Mouse (Mus musculus): ENCODE data around the gene Gm2696.
"Not testable (repeated sequence)": the region's sequence is repeated elsewhere in the genome, so short reads cannot be mapped to it uniquely, and the experiment has no call there.

Gene Gm2696

DNA sequence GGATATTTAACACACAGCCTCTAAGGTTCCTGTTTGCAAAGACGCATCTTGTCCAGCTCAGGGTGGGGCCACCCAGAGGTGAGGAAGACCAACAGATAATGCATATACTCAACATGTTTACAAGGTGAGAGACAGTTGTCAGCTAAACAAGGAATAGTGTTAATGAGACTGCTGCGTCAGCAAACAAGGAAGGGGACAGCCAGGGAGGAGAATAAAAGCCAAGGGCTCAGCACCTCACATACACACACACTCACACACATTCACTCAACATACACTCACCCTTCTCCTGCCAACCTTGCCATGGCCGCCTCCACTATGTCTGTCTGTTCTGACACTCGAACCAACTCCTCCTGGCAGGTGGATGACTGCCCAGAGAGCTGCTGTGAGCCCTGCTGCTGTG lies at the start of gene Gm2696:
Gm2696 (plus strand) TSS at position 301 of the 400 bp plus-strand sequence.
- DNase-seq (ENCODE audit: low read depth, low spot score), result no peak

DNA sequence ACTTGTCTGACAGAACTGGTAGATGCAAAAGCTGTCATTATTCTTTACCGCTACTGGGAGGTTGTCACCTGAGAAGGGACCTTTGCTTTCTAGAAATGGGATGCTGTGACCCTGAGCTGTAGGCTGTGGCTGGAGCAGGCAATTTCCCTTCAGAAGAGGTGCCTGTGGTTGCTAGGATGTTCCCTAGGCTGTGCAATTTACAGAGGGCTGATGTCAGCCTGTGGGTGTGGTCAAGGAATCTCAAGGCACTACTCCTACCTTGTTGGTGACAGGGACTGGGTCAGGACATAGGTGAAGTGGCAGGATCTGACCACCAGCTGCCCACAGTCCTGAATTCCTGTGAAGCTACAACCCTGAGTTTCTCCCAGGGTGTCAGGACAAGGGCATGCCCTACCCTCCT lies 44.8 kb upstream of the Gm2696 start:
- no peak for DNase-seq (ENCODE audit: low read depth, low spot score)

DNA sequence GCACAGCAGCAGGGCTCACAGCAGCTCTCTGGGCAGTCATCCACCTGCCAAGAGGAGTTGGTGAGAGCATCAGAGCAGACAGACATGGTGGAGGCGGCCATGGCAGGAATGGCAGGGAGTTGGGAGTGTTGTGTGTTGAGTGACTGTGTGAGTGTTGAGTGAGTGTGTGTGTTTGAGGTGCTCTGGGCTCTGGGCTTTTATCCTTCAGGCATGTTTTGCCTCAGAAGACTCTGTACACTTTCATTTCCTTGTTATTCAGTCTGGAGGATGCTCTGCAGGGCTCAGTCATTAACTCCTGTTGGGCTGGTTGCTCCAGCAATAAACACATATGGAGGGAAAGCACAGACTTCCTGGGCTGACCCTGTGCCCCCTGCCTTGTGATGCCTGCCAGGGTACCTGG lies 43.3 kb upstream of the Gm2696 start, which contains the start of gene Gm3238:
Gm3238 (minus strand) TSS at position 101 of the 400 bp plus-strand sequence.
- DNase-seq (ENCODE audit: low read depth, low spot score), result not testable (repeated sequence)

DNA sequence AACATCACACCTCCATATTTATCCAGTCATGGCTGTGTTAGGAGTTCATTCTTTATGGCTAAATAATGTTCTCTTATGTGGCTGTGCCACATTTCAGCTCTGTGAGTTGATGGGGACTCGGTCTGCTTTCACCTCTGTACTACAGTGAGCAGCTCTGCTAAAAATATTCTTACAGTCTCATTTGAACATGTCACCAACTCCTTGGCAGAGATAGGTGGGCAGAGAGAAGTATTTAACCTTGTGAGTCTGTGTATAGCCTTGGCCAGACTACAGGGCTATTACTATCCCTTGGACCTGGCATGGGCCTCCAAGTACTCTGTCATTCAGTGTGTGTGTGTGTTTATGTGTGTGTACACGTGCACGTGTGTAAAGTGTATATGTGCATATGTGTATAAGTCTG lies 42.3 kb upstream of the Gm2696 start:
- DNase-seq (ENCODE audit: low read depth, low spot score), result not testable (repeated sequence)

DNA sequence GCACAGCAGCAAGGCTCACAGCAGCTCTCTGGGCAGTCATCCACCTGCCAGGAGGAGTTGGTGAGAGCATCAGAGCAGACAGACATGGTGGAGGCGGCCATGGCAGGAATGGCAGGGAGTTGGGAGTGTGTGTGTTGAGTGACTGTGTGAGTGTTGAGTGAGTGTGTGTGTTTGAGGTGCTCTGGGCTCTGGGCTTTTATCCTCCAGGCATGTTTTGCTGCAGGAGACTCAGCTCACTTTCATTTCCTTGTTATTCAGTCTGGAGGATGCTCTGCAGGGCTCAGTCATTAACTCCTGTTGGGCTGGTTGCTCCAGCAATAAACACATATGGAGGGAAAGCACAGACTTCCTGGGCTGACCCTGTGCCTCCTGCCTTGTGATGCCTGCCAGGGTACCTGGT lies 37.6 kb upstream of the Gm2696 start, which contains the start of gene Gm7138:
Gm7138 (minus strand) TSS at position 101 of the 400 bp plus-strand sequence.
- DNase-seq (ENCODE audit: low read depth, low spot score), result not testable (repeated sequence)

DNA sequence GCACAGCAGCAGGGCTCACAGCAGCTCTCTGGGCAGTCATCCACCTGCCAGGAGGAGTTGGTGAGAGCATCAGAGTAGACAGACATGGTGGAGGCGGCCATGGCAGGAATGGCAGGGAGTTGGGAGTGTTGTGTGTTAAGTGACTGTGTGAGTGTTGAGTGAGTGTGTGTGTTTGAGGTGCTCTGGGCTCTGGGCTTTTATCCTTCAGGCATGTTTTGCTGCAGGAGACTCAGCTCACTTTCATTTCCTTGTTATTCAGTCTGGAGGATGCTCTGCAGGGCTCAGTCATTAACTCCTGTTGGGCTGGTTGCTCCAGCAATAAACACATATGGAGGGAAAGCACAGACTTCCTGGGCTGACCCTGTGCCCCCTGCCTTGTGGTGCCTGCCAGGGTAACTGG lies 32.0 kb upstream of the Gm2696 start, which contains the start of gene Gm3250:
Gm3250 (minus strand) TSS at position 101 of the 400 bp plus-strand sequence.
- DNase-seq (ENCODE audit: low read depth, low spot score), result not testable (repeated sequence)

DNA sequence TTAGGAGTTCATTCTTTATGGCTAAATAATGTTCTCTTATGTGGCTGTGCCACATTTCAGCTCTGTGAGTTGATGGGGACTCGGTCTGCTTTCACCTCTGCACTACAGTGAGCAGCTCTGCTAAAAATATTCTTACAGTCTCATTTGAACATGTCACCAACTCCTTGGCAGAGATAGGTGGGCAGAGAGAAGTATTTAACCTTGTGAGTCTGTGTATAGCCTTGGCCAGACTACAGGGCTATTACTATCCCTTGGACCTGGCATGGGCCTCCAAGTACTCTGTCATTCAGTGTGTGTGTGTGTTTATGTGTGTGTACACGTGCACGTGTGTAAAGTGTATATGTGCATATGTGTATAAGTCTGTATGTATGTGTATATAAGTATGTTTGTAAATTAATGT lies 31.1 kb upstream of the Gm2696 start:
- not testable (repeated sequence) for DNase-seq (ENCODE audit: low read depth, low spot score)

DNA sequence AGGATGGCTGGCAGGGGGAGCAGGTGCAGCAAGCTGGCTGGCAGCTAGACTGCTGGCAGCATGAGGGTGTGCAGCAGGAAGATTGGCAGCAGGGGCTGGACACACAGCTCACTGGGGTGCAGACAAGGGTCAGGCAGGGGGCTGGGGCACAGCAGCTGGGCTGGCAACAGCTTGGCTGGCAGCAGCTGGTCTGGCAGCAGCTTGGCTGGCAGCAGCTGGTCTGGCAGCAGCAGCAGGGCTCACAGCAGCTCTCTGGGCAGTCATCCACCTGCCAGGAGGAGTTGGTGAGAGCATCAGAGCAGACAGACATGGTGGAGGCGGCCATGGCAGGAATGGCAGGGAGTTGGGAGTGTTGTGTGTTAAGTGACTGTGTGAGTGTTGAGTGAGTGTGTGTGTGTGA lies 26.6 kb upstream of the Gm2696 start, which contains the start of gene Gm7137:
Gm7137 (minus strand) TSS at position 325 of the 400 bp plus-strand sequence.
- not testable (repeated sequence) for DNase-seq (ENCODE audit: low read depth, low spot score)

DNA sequence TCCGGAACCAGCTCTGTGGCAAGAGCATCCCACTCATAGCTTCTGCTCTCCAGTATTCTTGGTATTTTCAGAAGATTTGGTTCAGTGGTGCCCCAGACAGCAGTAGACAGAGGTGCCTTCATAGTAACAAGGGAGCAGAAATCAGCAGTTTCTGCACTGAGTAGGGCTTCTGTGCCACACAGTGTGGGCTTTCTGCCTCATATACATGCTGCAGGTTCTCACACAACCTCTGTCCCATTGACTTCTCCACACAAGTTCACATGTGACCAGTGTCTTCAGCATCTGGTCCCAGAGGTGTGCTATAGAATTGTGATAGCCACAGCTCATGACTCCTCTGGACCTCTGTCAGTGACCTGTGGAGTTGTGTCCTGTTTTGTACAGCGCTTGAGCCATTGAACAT lies 25.9 kb upstream of the Gm2696 start:
- no peak for DNase-seq (ENCODE audit: low read depth, low spot score)

DNA sequence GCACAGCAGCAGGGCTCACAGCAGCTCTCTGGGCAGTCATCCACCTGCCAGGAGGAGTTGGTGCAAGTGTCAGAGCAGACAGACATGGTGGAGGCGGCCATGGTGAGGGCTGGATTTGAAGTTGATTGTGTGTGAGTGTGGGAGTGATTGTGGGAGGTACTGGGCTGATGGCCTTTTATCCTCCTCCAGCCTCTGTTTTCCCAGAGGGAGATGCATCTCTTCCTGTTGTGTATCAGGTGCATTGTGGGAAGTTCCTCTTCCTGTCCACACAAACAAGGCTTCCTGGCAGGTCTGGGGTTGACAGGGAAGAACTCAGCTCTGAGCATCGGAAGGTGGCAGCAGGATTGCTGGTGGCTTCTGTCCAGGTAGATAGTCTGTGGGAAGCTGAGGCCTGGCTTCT lies 19.5 kb upstream of the Gm2696 start, which contains the start of gene Gm9639:
Gm9639 (minus strand) TSS at position 101 of the 400 bp plus-strand sequence.
- no peak for DNase-seq (ENCODE audit: low read depth, low spot score)

DNA sequence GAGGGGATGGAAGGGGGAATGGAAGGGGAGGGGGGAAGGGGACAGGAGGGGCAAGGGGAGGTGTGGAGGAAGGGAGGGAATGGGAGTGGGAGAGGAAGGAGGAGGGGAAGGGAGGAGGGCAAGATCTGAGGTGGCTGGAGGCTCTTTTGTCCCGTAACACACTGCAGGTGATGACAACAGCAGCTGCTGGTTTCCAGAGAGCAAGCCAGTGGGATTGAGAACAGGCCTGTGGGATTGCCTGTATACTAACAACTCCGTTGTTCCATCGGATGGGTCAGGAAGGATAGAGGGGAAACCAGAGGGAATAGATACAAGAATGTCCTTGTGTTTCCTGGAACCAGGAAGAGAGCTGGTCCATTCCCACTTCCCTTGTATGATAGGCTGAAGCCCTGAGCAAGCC lies 16.8 kb upstream of the Gm2696 start:
- no peak for DNase-seq (ENCODE audit: low read depth, low spot score)

DNA sequence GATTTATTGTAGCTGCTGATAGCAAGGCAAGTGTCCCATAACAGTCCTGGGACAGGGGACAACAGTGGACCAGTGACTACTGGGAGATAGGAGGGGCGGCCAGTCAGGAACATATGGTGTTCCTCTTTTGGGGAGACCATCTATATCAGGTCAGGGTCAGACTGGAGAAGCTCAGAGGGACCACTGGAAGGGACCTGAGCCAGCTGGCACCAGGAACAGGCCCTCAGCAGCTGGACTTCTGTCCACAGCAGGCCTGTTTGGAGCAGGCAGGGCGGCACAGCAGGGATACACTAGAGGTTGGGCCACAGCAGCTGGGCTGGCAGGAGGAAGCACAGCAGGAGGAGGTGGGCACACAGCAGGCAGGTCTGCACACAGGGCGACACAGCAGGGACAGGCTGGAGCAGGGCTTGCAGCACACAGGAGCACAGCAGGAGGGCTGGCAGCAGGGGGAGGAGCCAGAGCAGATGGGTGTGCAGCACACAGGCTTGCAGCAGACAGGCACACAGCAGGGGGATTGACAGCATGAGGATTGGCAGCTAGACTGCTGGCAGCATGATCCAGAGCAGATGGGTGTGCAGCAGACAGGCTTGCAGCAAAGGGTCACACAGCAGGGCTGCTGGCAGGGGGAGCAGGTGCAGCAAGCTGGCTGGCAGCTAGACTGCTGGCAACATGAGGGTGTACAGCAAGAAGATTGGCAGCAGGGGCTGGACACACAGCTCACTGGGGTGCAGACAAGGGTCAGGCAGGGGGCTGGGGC lies 16.1 kb upstream of the Gm2696 start:
- DNase-seq (ENCODE audit: low read depth, low spot score), result peak; percentile 16

DNA sequence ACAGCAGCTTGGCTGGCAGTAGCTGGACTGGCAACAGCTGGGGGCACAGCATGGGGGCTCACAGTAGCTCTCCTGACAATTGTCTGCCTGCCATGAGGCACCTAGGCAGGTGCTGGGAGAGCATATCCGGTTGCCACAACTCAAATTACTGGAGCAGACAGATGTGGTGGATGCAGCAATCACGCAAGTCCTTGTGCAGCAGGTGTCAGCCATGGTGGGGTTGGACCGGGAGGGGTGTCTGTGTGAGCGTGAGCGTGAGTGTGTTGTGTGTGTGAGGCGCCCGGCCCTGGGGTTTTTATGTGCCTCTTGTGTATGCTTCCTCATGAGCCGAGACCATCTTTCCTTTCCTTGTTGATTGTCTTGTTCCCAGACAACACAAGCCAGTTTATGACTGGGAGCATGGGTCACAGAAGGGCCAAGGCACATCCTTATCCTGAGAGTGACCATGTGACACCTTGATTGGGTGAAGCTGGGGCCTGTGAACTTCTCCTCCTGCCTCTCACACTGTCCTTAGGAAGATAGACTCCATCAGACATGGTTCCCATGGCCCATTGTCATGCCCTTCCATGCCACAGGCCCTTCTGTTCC lies 15.5 kb upstream of the Gm2696 start, which contains the start of gene Gm19668:
Gm19668 (minus strand) TSS at position 213 of the 588 bp plus-strand sequence.
- peak; percentile 29 for DNase-seq (ENCODE audit: low read depth, low spot score)

DNA sequence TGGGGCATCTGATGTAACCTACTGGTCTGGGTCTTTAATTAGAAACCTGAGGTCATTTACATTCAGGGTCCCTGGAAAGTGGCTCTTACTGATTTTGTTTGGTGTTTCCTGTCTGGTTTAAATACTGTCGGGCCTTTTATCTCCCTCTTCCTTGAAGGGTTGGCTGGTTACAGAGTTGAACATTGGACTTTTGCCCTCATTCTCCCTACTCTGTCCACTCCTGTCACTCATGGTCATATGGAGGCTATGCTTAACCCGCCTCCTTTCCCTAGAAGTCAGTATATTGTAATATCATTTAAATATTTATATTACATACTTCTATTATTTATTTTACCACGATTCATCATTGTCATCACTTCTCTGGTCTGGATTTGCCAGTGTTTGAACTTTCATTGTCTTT lies 10.4 kb upstream of the Gm2696 start:
- DNase-seq (ENCODE audit: low read depth, low spot score), result no peak

DNA sequence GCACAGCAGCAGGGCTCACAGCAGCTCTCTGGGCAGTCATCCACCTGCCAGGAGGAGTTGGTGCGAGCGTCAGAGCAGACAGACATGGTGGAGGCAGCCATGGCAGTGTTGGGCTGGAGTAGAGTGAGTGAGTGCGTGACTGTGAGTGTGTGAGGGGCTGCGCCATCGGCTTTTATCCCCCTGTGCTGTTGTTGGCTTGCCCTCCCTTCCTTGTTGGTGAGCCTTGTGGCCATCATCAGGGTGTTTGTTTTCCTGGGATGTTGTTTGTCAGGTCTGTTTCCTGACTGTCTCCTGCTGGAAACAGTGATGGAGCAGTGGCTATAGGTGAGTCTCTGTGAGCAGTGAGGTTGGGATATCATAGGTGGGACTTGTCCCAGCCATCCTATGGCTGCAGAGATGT lies 2.7 kb upstream of the Gm2696 start, which contains the start of gene Gm9507:
Gm9507 (minus strand) TSS at position 101 of the 400 bp plus-strand sequence.
- no peak for DNase-seq (ENCODE audit: low read depth, low spot score)

DNA sequence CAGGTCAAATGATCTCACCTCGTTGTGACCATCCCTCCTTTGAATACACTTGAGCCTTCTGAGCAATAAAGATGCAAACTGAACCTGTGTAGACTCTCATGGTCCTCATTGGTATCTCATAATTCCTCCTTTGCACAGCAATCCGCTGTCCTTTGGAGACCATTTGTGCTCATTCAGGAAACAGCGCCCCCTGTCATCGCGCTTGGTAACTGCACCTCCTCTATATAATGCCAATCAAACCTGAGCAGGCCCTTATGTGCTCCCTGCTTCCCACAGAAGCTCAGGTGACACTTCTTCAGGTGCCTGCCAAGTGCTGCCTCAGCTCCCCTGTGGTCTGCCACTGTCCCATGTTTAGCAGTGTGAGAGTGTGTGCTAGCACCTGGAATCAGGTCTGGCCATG lies 1.0 kb downstream of the Gm2696 start:
- DNase-seq (ENCODE audit: low read depth, low spot score), result peak; percentile 41

DNA sequence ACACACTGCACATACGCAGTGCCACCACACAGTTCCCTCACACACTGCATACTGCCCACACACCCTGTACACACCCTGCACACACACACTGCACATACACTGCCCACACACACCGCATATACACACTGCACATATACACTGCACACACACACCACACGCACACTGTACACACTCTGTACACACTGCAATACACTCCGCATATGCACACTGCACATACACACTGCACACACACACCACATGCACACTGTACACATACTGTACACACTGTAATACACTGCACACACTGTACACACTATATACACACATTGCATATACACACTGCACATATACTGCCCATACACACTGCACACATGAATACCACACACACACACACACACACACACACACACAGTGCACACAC lies 4.0 kb downstream of the Gm2696 start:
- DNase-seq (ENCODE audit: low read depth, low spot score), result no peak

DNA sequence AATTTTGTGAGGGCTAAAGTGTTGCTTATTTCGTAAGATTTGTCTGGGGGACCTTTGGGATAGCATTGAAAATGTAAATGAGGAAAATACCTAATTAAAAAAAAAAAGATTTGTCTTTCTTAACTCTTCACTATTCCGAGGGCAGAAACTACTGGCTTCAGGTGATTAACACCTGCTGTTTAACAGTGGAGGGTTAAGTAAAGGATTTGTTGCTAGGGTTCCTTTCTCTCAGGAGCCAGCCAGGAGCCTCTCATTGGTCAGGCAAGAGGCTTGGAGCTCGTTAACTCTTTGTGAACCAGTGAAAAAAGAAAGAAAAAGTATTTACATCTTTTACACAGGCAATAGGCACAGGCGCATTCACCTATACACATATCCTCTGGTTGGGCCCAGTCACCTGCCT lies 4.7 kb downstream of the Gm2696 start:
- no peak for DNase-seq (ENCODE audit: low read depth, low spot score)

DNA sequence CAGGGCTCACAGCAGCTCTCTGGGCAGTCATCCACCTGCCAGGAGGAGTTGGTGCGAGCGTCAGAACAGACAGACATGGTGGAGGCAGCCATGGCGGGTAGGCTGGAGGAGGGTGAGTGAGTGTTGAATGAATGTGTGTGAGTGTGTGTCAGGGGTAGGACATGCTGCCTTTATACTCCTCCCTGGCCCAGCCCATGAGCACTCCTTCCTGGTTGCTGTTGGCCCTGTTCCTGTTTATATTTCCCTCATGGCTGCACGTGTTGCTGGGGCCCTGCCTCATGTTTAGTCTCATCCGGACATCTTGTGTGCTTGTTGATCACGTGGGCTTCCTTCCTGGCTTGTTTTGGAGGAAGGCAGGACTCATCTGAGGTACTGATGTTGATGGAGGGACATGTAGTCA lies 12.5 kb downstream of the Gm2696 start, which contains the start of gene Krtap10-4:
Krtap10-4 (minus strand) TSS at position 145 of the 400 bp plus-strand sequence.
- DNase-seq (ENCODE audit: low read depth, low spot score), result no peak

DNA sequence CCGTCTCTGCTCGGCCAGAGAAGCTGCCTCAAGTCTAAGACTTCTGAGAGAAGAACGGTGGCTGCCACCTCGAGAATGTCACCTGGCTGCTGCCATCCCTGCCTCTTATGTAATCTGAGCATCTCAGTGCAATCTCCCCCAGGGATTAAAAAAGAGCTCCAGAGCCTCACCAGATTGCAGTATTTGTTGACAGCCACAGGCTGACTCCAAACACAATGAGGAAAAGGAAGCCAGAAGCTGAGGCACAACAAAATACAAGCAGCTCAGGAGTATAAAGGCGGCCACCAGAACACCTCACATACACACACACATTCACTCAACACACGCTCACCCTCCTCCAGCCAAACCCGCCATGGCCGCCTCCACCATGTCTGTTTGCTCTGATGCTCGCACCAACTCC lies 21.2 kb downstream of the Gm2696 start, which contains the start of gene Krtap10-10:
Krtap10-10 (plus strand) TSS at position 301 of the 400 bp plus-strand sequence.
- DNase-seq (ENCODE audit: low read depth, low spot score), result no peak

DNA sequence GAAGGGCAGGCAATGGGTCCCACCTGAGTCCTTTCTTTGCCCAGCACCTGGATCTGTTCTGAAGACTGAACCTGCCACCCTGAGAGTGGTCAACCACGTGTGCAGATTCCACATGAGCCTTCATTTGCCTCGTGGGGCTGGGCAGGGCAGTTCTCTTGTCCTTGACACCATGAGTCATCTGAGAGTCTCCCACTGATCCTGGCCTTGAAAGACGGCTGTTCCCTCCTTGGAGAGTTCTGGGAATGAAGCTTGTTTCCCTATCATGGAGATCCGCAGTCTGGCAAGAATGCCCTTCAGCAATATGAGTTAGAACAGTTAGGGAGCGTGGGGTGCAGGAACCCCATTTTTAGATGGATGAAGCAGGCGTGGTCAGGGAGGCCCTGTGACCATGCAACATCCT lies 24.5 kb downstream of the Gm2696 start:
- DNase-seq (ENCODE audit: low read depth, low spot score), result no peak

DNA sequence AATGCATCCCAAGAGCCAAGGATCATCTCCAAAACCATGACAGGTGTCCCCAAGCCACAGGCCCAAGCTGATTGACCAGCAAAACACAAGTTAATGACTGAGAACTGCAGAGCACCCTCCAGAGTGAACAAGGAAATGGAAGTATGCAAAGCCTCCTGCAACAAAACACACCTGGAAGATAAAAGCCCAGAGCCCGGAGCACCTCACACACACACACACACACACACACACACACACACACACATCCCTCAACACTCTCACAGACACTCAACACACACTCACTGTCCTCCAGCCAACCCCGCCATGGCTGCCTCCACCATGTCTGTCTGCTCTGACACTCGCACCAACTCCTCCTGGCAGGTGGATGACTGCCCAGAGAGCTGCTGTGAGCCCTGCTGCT lies 32.0 kb downstream of the Gm2696 start, which contains the start of gene Gm36176:
Gm36176 (plus strand) TSS at position 301 of the 400 bp plus-strand sequence.
- DNase-seq (ENCODE audit: low read depth, low spot score), result no peak

All from mesoderm, embryonic 11.5 days (tissue).